Mouse (Mus musculus): ENCODE data around the gene Tanc1.

DNA sequence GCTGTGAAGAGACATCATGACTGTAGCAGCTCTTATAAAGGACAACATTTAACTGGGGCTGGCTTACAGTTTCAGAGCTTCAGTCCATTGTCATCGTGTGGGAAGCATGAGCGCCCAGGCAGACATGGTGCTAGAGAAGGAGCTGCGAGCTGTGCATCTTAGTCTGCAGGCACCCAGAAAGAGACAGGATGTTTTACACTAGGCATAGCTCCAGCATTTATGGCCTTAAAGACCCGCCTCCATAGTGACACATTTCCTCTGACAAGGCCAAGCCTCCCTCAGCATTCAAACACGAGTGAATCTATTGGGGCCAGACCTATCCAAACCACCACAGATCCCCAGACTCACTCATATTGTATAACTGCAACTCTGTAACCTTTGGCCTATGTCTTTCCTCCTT is 54.7 kb downstream of the Tanc1 start:
- no peak for TF ChIP-seq GATA1 (IDR thresholded peaks at IDR 0.05; ENCODE audit: borderline replicate concordance, low read length)
- TF ChIP-seq FLI1 (IDR thresholded peaks at IDR 0.05; ENCODE audit: low read length) = no peak
